Mouse (Mus musculus) brain, embryonic 14.5 days (tissue): Measurements from ENCODE around the gene Nrip2.

Source experiments
- CTCF ChIP-seq: fragments of 200-500 bp; IDR thresholded peaks from 2 replicates; pipeline ENCODE4 v1.5.1; 2012; ENCODE audit warnings: inconsistent platforms, mild to moderate bottlenecking, moderate library complexity, borderline replicate concordance; ENCODE audit not compliant: insufficient read depth, insufficient read length; ENCODE audit errors: extremely low read depth
- POLR2A ChIP-seq: fragments of 200-500 bp; IDR thresholded peaks from 2 replicates; pipeline ENCODE4 v1.6.1; 2012; ENCODE audit warnings: mild to moderate bottlenecking, inconsistent platforms, borderline replicate concordance; ENCODE audit not compliant: poor library complexity, insufficient read depth, insufficient read length, severe bottlenecking; ENCODE audit errors: extremely low read depth

- TF ChIP-seq CTCF: no peak
- 0 out of 2 replicates have a peak, but pooled peaks have one; percentile 8 for TF ChIP-seq POLR2A
Observed at GRCm38 (mm10) chr6:128437731-128438316, 38.7 kb downstream of the Nrip2 start.
